Mouse (Mus musculus): ENCODE results near the gene Ugt1a7c.

DNA sequence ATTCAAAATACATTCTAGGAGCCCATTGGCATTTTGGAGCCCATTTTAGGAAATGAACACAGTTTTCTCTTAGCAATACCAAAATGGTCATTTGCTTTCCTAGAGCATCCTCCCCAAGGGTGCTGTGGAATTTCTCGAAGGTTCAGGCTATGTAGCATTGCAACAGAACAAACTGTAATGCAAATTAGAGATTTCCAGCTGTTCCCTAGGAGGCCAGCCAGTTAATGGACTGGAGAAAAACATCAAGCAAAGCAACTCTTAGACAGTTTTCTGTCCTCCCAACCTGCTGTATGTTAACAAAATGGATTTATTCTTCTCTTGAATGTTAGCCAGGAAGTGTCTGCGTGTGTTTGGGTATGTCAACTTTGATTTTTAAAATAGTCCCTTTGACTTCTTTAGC, 41.8 kb downstream of the Ugt1a7c start:
- TF ChIP-seq POLR2A (IDR thresholded peaks at IDR 0.05; ENCODE audit: low read depth, low read length) (no peak), ETS1 (conservative IDR thresholded peaks at IDR 0.05; ENCODE audit: low read depth, low read length) (no peak), CTCF (conservative IDR thresholded peaks at IDR 0.05 in 1 of 2, IDR thresholded peaks at IDR 0.05 in 1 of 2; ENCODE audit: low read depth in 2 of 2, low read length in 2 of 2) (no peak), GABPA (IDR thresholded peaks at IDR 0.05; ENCODE audit: insufficient replicate concordance, low read depth, low read length) (no peak), ZKSCAN1 (IDR thresholded peaks at IDR 0.05; ENCODE audit: borderline replicate concordance, low read depth, low read length) (no peak), EP300 (IDR thresholded peaks at IDR 0.05; ENCODE audit: low read length) (no peak)

Measured in CH12.LX (cell line).